Mouse (Mus musculus) ES-Bruce4 (cell line): ENCODE results near the gene Ptpn3.

Experiments
- CTCF ChIP-seq: IDR thresholded peaks from one replicate; pipeline ENCODE4 v1.8.1; 2011; ENCODE audit warnings: low read depth, low read length
- EP300 ChIP-seq: IDR thresholded peaks from 2 replicates; pipeline ENCODE4 v1.6.1; 2011; ENCODE audit warnings: low read depth, low read length; ENCODE audit not compliant: insufficient read depth
- POLR2A ChIP-seq: IDR thresholded peaks from one replicate; pipeline ENCODE4 v1.8.1; 2011; ENCODE audit warnings: low read length; ENCODE audit not compliant: insufficient read depth

DNA sequence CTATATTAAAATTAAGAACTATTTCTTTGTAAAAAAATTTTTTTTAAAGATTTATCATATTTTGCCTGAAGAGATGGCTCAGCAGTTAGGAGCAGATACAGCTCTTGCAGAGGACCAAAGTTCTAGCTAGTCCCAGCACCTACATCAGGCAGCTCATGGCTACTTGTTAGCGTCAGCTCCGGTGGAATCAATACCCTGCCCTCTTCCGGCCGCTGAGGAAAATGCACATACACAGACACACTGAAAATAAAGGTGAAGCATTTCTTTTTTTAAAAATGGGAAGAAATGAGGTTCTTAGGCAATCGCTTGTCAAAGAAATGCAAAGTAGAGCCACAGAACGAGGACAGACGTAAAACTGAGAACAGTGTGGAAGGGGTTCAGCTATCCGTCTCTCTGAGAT lies 30.6 kb downstream of the Ptpn3 start:
- TF ChIP-seq EP300 (no peak), CTCF (peak; percentile 55), POLR2A (no peak)
